Mouse (Mus musculus): ENCODE data around the gene Aen. TPM values are rescaled to one million over a fixed set of nuclear protein-coding genes. Genes with fewer than 3 reads are reported as not detected.

Gene Aen
- polyA plus RNA-seq, 1 experiment from 2014 or later, result 35.6 TPM

Other genes starting within 250 kb of the Aen start
- 2.3 and 2.9 TPM in 2 replicates for gene Ntrk3, start 157.8 kb upstream of the Aen start, polyA plus RNA-seq (2015; fragmentation: Nextera tagmentation; extraction: Ambion mirVana)
- 58.9 and 63.7 TPM in 2 replicates for gene Mrps11, start 112.7 kb upstream of the Aen start, polyA plus RNA-seq (2015; fragmentation: Nextera tagmentation; extraction: Ambion mirVana)
- 85.0 and 88.6 TPM in 2 replicates for gene Mrpl46, start 112.3 kb upstream of the Aen start, polyA plus RNA-seq (2015; fragmentation: Nextera tagmentation; extraction: Ambion mirVana)
- gene Det1, start 48.6 kb upstream of the Aen start, polyA plus RNA-seq (2015; fragmentation: Nextera tagmentation; extraction: Ambion mirVana), result 15.1 and 15.7 TPM in 2 replicates
- gene Isg20, start 17.6 kb downstream of the Aen start, polyA plus RNA-seq (2015; fragmentation: Nextera tagmentation; extraction: Ambion mirVana), result 4.5 and 5.8 TPM in 2 replicates
- 0.49 and 0.51 TPM in 2 replicates for gene Acan, start 157.6 kb downstream of the Aen start, polyA plus RNA-seq (2015; fragmentation: Nextera tagmentation; extraction: Ambion mirVana)
- gene Hapln3, start 235.2 kb downstream of the Aen start, polyA plus RNA-seq (2015; fragmentation: Nextera tagmentation; extraction: Ambion mirVana), result 2.1 and 2.6 TPM in 2 replicates